ENCODE assay signal across 8 mouse cellular contexts in genomic region chr17:7740988-7741387, GRCm38 (mm10).
A peak's percentile ranks its signal among the peaks of the same experiment; 100 is the strongest.
DNase-seq lines count a peak whose midpoint lies in the region.

No protein-coding gene starts in this region.

- DNase-seq in heart, postnatal 10 days = peak; percentile 62 to 75
- no peak for DNase-seq in heart, adult 9 months (ENCODE audit: low spot score in 2 of 2)
- DNase-seq in 3T3-L1 (ENCODE audit: low read depth, low spot score) = peak; percentile 64
- DNase-seq in adrenal gland, postnatal 10 days = peak; percentile 76
- peak; percentile 13 to 80 for DNase-seq in kidney, postnatal 36 days
- peak; percentile 17 for DNase-seq in thymus, postnatal 25 days
- DNase-seq in cerebellum, adult 11 months = no peak
- no peak for DNase-seq in right cerebral cortex, postnatal 36 days (ENCODE audit: low spot score in 2 of 2)

- intact Hi-C loops in heart, postnatal 10 days (cut with DNase I) = no loop called here

Comparison
In these comparisons a context has a peak if more than half of its experiments do, and no peak if none do; other contexts are left out.
1. DNase-seq: peak in heart, postnatal 10 days (2 of 2), 3T3-L1 (single experiment), adrenal gland, postnatal 10 days (single experiment), kidney, postnatal 36 days (2 of 2) and thymus, postnatal 25 days (single experiment); none in heart, adult 9 months (0 of 2), cerebellum, adult 11 months (single experiment) and right cerebral cortex, postnatal 36 days (0 of 2).